Mouse (Mus musculus) olfactory bulb, adult 2 months (tissue): ENCODE results near the gene Pithd1.

ENCODE experiments used
- CTCF ChIP-seq: fragments of 200-500 bp; IDR thresholded peaks from 2 replicates; pipeline ENCODE4 v1.5.1; 2012; ENCODE audit warnings: low read depth, mild to moderate bottlenecking, low read length, moderate library complexity; ENCODE audit not compliant: insufficient read depth
- POLR2A ChIP-seq: fragments of 200-500 bp; IDR thresholded peaks from 2 replicates; pipeline ENCODE4 v1.6.1; 2012; ENCODE audit warnings: mild to moderate bottlenecking, low read depth, low read length, moderate library complexity; ENCODE audit not compliant: insufficient read depth

DNA sequence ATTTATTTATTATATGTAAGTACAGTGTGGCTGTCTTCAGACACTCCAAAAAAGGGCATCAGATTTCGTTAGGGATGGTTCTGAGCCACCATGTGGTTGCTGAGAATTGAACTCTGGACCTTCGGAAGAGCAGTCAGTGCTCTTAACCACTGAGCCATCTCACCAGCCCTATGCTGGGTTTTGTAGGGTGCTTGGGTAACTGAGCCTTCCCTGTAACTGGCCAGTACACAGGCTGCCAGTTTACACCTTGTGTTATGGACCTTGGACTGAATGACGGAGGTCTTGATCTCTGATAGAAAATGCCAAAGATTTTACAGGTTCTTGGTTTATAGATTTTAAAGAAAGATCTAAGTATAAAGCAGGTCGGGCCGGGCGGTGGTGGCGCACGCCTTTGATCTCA is 56.8 kb downstream of the Pithd1 start:
- TF ChIP-seq CTCF, result no peak
- no peak for TF ChIP-seq POLR2A
